Mouse (Mus musculus) erythroblast, embryonic 14.5 days (primary cell): Measurements from ENCODE around the gene Arhgef19.

ENCODE experiments used
- GATA1 ChIP-seq: IDR thresholded peaks from 2 replicates; pipeline ENCODE4 v1.6.1; 2012; ENCODE audit warnings: low read length, inconsistent platforms, mixed read lengths
- TAL1 ChIP-seq: IDR thresholded peaks from 3 replicates; pipeline ENCODE4 v1.6.1; 2012; ENCODE audit warnings: low read length, inconsistent platforms, mixed read lengths

- TF ChIP-seq TAL1 = no peak
- no peak for TF ChIP-seq GATA1
Observed at GRCm38 (mm10) chr4:141282623-141283022, 43.3 kb downstream of the Arhgef19 start.
